Mouse (Mus musculus) CH12.LX (cell line): ENCODE measurements at regions not wholly inside any gene's neighbourhood (a gene's known extent, or its start where the extent isn't known, plus 50 kb on each side); places are given as distances from the start of the nearest gene placed in this dataset.

Experiments
- CTCF ChIP-seq, 2 experiments: IDR thresholded peaks in 1 of 2; conservative IDR thresholded peaks in 1 of 2; 2 replicates each; pipeline ENCODE4 v1.5.1; 2011 to 2012; ENCODE audit warnings: low read depth in 2 of 2, low read length in 2 of 2, improper control_type of control experiment in 1 of 2, inconsistent platforms in 1 of 2, mild to moderate bottlenecking in 1 of 2, moderate library complexity in 1 of 2
- EP300 ChIP-seq: IDR thresholded peaks from 2 replicates; pipeline ENCODE4 v1.6.1; 2011; ENCODE audit warnings: low read length, improper control_type of control experiment
- MXI1 ChIP-seq: IDR thresholded peaks from 2 replicates; pipeline ENCODE4 v1.6.1; 2011; ENCODE audit warnings: mild to moderate bottlenecking, low read depth, low read length, improper control_type of control experiment
- USF2 ChIP-seq: conservative IDR thresholded peaks from 2 replicates; pipeline ENCODE4 v1.6.1; 2011; ENCODE audit warnings: low read depth, low read length, improper control_type of control experiment

- TF ChIP-seq USF2: no peak
- no peak for TF ChIP-seq MXI1
- no peak for TF ChIP-seq CTCF (conservative IDR thresholded peaks at IDR 0.05 in 1 of 2, IDR thresholded peaks at IDR 0.05 in 1 of 2; ENCODE audit: low read depth in 2 of 2, low read length in 2 of 2)
- no peak for TF ChIP-seq EP300
Measured at GRCm38 (mm10) chr13:97439216-97439979, 198.5 kb downstream of the Enc1 start.
